Mouse (Mus musculus) hindbrain, embryonic 11.5 days (tissue): ENCODE data around the gene Ulk1. TPM values are rescaled to one million over a fixed set of nuclear protein-coding genes. Genes with fewer than 3 reads are reported as not detected.

Source experiments
- ATAC-seq: fragments of 200-750 bp; cut with Nextera tagmentation; 2 replicates; pipeline ENCODE4 v1.8.0; 2017; ENCODE audit warnings: mild to moderate bottlenecking, moderate TSS enrichment, moderate library complexity; ENCODE audit not compliant: low FRiP score
- DNase-seq: peaks from one replicate; pipeline ENCODE4 v3.0.0-alpha.2; 2015; ENCODE audit warnings: low spot score
- H3K27ac ChIP-seq: fragments of 300-500 bp; sonication (generic); 2 replicates; pipeline ENCODE4 v1.5.1; 2014; ENCODE audit warnings: mild to moderate bottlenecking, low read depth, low read length
- H3K27me3 ChIP-seq: fragments of 300-500 bp; sonication (generic); 2 replicates; pipeline ENCODE4 v1.6.1; 2014; ENCODE audit warnings: mild to moderate bottlenecking, low read length, moderate library complexity, mixed read lengths; ENCODE audit not compliant: control insufficient read depth, insufficient read depth
- H3K36me3 ChIP-seq: fragments of 300-500 bp; sonication (generic); 2 replicates; pipeline ENCODE4 v1.6.1; 2014; ENCODE audit warnings: mild to moderate bottlenecking, low read length, moderate library complexity, mixed read lengths; ENCODE audit not compliant: control insufficient read depth, insufficient read depth
- H3K4me1 ChIP-seq: fragments of 300-500 bp; sonication (generic); replicated peaks from 2 replicates; pipeline ENCODE4 v1.6.1; 2014; ENCODE audit warnings: low read length, mixed read lengths; ENCODE audit not compliant: control insufficient read depth, insufficient read depth
- H3K4me2 ChIP-seq: fragments of 300-500 bp; sonication (generic); replicated peaks from 2 replicates; pipeline ENCODE4 v1.6.1; 2014; ENCODE audit warnings: mild to moderate bottlenecking, low read depth, low read length
- H3K4me3 ChIP-seq: fragments of 300-500 bp; sonication (generic); 2 replicates; pipeline ENCODE4 v1.5.1; 2014; ENCODE audit warnings: low read depth, low read length
- H3K9ac ChIP-seq: fragments of 300-500 bp; sonication (generic); 2 replicates; pipeline ENCODE4 v1.6.1; 2014; ENCODE audit warnings: low read depth, low read length
- H3K9me3 ChIP-seq: fragments of 300-500 bp; sonication (generic); 2 replicates; pipeline ENCODE4 v1.6.1; 2016; ENCODE audit warnings: low read length; ENCODE audit not compliant: control insufficient read depth
- WGBS: fragments of 180-500 bp; shearing (Covaris S2); extraction: QIAGEN DNeasy Blood & Tissue Kit; methylation state at CpG from one replicate; pipeline ENCODE4 v1.1.7; 2014; 5-methylcytosine and 5-hydroxymethylcytosine counted together
- polyA plus RNA-seq: library from polyadenylated mRNA; unstranded; fragments of >200 nt; fragmentation: Nextera tagmentation; extraction: Ambion mirVana; gene quantifications from 2 replicates; pipeline ENCODE4 v1.2.1, GENCODE M21; 2014

Ulk1 gene
- polyA plus RNA-seq = 31.7 and 36.1 TPM in 2 replicates

DNA sequence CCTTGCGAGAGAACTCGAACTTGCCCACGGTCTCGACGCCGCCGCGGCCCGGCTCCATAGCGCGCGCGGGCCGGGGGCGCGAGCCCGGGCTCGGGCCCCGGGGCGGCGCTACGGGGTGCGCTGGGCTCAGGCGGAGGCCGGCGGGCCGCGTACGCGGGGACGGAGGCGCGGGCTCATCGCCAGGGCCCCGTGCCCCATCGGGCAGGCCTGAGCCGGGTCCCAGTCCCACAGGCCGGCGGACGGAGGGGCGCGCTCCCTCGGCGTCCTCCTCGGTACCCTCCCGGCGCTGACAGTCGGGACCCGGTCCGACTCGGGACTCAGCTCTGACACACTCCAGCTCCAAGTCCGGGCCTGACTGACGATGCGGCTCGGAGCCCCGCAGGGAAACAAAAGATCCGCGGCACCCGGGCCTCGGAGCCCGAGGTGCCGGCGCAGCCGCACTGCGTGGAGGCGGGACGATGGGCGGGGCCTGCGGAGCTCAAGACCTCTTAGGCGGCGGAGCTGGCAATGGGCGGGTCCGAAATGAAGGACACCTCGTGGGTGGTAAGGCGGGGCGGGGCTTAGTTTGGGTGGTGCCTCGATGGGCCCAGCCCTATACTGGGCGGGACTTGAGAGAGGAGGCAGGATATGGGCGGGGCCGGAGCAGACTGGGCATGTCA lies at the start of gene Ulk1:
Ulk1 (minus strand) TSS at position 431 of the 659 bp plus-strand sequence.
- H3K27ac ChIP-seq = peak within 1 kb of the TSS; percentile 76
- ATAC-seq = peak; percentile 94
- no peaks in the 10 kb centered on the region for H3K36me3 ChIP-seq
- H3K4me1 ChIP-seq = peaks cover 6% of the 10 kb centered on the region; the same call in 1 of the 2 replicates
- DNase-seq = peak; percentile 99
- peak within 1 kb of the TSS; percentile 94 for H3K9ac ChIP-seq
- H3K4me2 ChIP-seq = peak within 1 kb of the TSS; percentile 97
- peak within 1 kb of the TSS; percentile 85 for H3K4me3 ChIP-seq
- WGBS = under 1% methylated on average over 60 of the region's 80 CpGs
- H3K9me3 ChIP-seq = no peaks in the 10 kb centered on the region
- no peaks in the 10 kb centered on the region for H3K27me3 ChIP-seq

DNA sequence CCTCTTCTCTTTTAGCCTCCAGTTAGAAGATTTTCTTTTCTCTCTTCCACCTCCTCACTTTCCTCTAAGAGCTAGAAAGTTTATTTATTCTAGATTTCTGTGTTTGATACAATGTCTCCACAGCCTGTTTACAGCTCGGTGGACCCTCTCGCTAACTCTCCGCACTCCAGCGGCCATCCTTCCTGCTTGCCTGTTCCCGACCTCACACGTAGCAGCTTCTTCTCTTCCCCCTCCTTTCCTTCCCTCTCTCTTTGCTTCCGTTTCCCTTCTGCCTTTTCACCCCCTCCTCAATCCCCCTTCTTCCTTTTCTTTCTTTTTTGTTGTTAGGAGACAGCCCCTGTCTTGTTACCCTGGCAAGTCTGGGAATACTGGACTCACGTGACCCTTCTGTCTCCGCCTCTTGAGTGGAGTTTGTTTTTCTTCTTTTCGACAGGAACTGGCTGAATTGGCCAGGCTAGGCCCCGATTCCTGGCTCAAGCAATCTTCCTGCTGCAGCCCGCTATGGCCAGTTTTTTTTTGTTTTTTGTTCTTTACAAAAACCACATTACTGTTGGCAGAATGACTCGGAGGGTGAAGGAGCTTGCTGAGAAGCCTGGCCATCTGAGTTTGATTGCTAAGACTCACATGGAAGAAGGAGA lies 49.2 kb upstream of the Ulk1 start:
- 58% methylated on average over 13 of the region's 13 CpGs for WGBS
- H3K4me1 ChIP-seq = no peaks in the 10 kb centered on the region
- peak overlapping the region; percentile 45; the same call in 1 of the 2 replicates for H3K27ac ChIP-seq
- H3K9ac ChIP-seq = no peak overlapping the region
- no peaks in the 10 kb centered on the region for H3K36me3 ChIP-seq
- no peaks in the 10 kb centered on the region for H3K9me3 ChIP-seq
- no peak overlapping the region for H3K4me3 ChIP-seq
- no peak overlapping the region for H3K4me2 ChIP-seq
- DNase-seq (no peak), ATAC-seq (no peak)
- H3K27me3 ChIP-seq = no peaks in the 10 kb centered on the region

DNA sequence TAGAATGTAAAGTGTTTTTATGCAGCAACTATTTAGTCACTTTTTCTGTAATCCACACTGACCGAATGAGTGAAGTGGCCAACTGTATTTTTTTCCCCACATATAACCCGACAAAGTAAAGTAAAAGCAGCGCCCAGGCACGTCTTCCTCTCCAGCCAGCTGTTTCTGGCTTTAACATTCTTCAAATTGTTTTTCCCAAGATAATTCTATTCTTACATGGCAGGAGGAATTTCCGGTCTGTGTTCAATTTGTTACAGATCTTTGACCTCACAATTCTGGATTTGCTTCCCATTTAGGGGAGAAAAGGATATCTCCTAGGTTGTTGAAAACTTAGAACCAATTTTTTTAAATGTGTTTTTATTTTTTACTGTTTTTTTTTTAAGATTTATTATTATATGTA lies 47.2 kb upstream of the Ulk1 start:
- Histone ChIP-seq H3K27ac (no peak overlapping the region), H3K27me3 (no peaks in the 10 kb centered on the region), H3K36me3 (no peaks in the 10 kb centered on the region), H3K4me1 (no peaks in the 10 kb centered on the region), H3K4me2 (no peak overlapping the region), H3K4me3 (no peak overlapping the region), H3K9me3 (no peaks in the 10 kb centered on the region), H3K9ac (no peak overlapping the region)
- no peak for DNase-seq
- 86% methylated on average over 5 of the region's 5 CpGs for WGBS
- ATAC-seq = no peak

DNA sequence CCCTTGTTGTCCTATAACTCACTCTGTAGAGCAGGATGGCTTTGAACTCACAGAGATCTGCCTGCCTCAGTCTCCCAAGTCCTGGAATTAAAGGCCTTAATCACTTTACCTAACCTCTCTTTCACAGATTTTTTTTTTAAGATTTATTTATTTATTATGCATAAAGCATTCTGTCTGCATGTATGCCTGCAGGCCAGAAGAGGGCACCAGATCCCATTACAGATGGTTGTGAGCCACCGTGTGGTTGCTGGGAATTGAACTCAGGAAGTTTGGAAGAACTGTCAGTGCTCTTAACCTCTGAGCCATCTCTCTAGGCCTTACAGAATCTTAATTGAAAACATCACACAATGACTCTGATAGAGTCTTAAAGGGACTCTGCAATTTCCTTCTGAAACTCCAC lies 43.1 kb upstream of the Ulk1 start:
- Histone ChIP-seq H3K4me1 (no peaks in the 10 kb centered on the region), H3K4me3 (no peak overlapping the region), H3K36me3 (no peaks in the 10 kb centered on the region), H3K27ac (no peak overlapping the region), H3K27me3 (no peaks in the 10 kb centered on the region), H3K4me2 (no peak overlapping the region), H3K9me3 (no peaks in the 10 kb centered on the region), H3K9ac (no peak overlapping the region)
- DNase-seq (no peak), ATAC-seq (no peak)
- 83% methylated on average over 1 of the region's 1 CpGs for WGBS

DNA sequence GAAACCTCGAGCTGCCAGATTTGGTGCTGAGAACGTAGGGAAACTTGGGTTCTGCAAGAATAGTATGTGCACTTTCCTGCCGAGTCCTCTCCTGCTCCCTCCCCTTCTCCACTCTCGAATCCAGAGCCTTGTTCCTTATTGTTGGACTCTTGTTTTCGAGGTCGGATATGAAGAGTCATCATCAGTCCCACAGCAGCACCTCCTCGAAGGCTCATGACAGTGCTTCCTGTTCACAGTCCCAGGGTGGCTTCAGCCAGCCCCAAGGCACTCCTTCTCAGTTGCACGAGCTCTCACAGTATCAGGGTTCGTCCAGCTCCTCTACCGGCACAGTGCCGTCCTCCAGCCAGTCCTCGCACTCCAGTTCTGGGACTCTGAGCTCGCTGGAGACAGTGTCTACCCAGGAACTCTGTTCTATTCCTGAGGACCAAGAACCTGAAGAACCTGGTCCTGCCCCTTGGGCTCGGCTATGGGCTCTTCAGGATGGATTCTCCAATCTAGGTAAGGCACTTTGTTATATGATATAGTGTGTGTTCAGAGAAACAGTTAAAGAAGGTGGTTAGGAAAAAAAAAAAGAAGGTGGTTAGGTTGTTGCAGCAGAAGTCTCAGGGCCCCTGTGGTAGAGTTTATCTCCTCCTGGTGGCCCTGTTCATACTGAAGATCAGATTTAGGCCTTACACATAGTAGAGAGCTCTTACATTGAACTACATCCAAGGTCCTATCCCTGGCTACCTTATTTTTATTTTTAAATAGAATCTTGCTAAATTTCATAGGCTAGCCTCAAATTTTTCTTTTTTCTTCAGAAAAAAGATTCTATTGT lies 31.4 kb upstream of the Ulk1 start:
- Histone ChIP-seq H3K36me3 (0 out of 2 replicates have a peak, but pooled peaks cover 2% of the 10 kb centered on the region), H3K27me3 (no peaks in the 10 kb centered on the region), H3K4me2 (no peak overlapping the region), H3K4me3 (no peak overlapping the region), H3K4me1 (no peaks in the 10 kb centered on the region), H3K9me3 (no peaks in the 10 kb centered on the region), H3K9ac (no peak overlapping the region), H3K27ac (no peak overlapping the region)
- DNase-seq = no peak
- no peak for ATAC-seq
- 95% methylated on average over 14 of the region's 14 CpGs for WGBS

DNA sequence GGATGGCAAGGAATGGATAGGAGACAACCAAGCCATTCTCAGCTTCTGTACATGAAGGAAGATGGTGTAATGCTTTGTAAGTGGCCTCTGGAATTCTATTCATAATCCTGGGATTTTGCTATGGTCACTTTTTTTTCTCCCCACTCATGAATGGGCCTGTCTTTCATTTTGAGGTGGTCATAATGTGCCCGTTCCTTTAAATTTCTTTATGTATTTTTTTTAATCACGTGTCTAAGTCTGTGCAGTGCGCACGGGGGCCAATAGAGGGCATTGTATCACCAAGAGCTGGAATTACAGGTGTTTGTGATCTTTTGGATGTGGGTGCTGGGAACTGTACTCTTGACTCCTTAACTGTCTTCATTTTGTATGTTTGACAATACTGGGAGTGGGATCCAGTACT lies 30.6 kb upstream of the Ulk1 start:
- no peaks in the 10 kb centered on the region for H3K27me3 ChIP-seq
- WGBS = 8% methylated on average over 4 of the region's 4 CpGs
- H3K9me3 ChIP-seq = no peaks in the 10 kb centered on the region
- H3K36me3 ChIP-seq = 0 out of 2 replicates have a peak, but pooled peaks cover under 1% of the 10 kb centered on the region
- no peaks in the 10 kb centered on the region for H3K4me1 ChIP-seq
- H3K9ac ChIP-seq = peak overlapping the region; percentile 36; the same call in 1 of the 2 replicates
- H3K27ac ChIP-seq = no peak overlapping the region
- peak overlapping the region; percentile 41 for H3K4me2 ChIP-seq
- peak overlapping the region; percentile 58 for H3K4me3 ChIP-seq
- DNase-seq (peak; percentile 62), ATAC-seq (no peak)

DNA sequence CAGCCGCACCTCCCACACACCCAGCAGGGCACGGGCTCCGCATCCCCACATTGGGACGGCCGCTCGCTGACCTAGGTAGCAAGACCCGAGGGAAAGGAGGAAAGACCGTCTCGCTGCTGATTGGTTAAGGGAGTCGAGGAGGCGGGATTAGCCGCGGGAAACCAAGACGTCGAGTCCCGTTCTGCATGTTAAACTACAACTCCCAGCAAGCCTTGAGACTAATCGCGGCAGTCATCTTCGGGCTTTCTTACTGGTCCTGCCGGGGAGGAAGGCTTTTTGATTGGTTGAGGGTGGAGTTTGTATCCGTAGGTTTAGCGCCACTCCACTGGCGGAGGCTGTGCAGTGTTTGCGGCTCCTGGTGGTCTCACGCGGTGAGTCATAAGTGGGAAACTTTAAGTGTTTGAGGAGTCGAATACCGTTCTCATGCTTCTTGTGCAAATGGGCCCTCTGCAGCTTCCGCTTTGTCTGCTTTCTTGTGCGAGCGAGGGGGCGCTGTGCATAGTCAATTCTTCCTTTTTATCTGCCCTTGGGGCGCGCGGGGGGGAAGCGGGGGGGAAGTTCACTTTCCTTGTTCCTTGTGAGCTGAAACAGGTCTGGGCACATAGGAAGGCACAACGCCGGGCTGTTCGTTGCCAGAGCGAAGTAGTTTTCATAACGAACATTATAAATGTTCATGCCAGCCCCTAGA lies 29.9 kb upstream of the Ulk1 start, which contains the start of the genes Hscb and Chek2:
Hscb (minus strand) TSS at position 100 of the 688 bp plus-strand sequence.
Chek2 (plus strand) TSS at position 302 of the 688 bp plus-strand sequence.
- Histone ChIP-seq H3K9ac (peak within 1 kb of the TSS; percentile 62), H3K9me3 (no peaks in the 10 kb centered on the region), H3K4me3 (peak within 1 kb of the TSS; percentile 58), H3K27ac (peak within 1 kb of the TSS; percentile 47; the same call in 1 of the 2 replicates), H3K4me1 (no peaks in the 10 kb centered on the region), H3K36me3 (no peaks in the 10 kb centered on the region), H3K27me3 (no peaks in the 10 kb centered on the region), H3K4me2 (peak within 1 kb of the TSS; percentile 71)
- peak; percentile 98 for ATAC-seq
- DNase-seq = peak; percentile 97
- under 1% methylated on average over 41 of the region's 41 CpGs for WGBS

DNA sequence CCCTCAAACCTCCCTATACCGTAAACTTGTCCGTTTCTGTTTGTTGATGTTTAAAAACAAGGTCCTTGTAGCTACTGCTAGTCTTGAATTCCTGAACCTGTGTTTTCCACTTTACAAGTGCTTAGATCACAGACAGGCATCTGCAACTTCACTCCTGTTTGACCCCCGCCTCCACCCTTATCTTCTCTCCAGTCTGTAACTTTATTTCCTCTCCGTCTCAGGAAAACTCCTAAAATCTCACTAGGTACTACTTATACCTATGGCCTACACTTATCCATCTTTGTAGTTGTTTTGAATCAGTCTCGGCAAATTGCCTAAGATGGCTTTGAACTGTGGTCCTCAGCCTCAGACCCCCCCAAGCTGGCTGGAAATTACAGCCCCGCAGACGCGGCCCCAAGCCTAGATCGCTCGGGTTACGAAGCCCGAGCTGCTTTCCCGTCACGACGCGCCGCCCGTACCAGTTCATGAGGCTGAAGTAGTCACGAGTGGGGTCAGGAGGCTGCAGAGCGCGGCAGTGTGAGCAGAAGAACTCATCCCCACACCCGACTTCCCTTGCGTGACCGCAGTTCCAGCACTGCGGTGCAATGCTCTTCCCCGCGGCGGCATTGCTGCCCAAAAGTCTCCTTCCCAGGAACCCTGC lies 29.3 kb upstream of the Ulk1 start:
- Histone ChIP-seq H3K27me3 (no peaks in the 10 kb centered on the region), H3K9me3 (no peaks in the 10 kb centered on the region), H3K9ac (peak overlapping the region; percentile 62), H3K27ac (peak overlapping the region; percentile 47; the same call in 1 of the 2 replicates), H3K4me1 (no peaks in the 10 kb centered on the region), H3K36me3 (no peaks in the 10 kb centered on the region), H3K4me3 (peak overlapping the region; percentile 58), H3K4me2 (peak overlapping the region; percentile 71)
- ATAC-seq (no peak; the same call in 1 of the 2 replicates), DNase-seq (no peak)
- 9% methylated on average over 28 of the region's 28 CpGs for WGBS
